Mouse (Mus musculus) cerebellum, adult 2 months (tissue): Measurements from ENCODE around the gene 4930451I11Rik.

Experiments
- CTCF ChIP-seq: fragments of 200-500 bp; IDR thresholded peaks from 2 replicates; pipeline ENCODE4 v1.5.1; 2011; ENCODE audit warnings: low read depth, mild to moderate bottlenecking, control low read depth, low read length, moderate library complexity, borderline replicate concordance; ENCODE audit not compliant: insufficient read depth
- POLR2A ChIP-seq: fragments of 200-500 bp; IDR thresholded peaks from 2 replicates; pipeline ENCODE4 v1.6.1; 2011; ENCODE audit warnings: low read length, control low read depth, borderline replicate concordance; ENCODE audit not compliant: insufficient read depth

- TF ChIP-seq CTCF (no peak), POLR2A (no peak)
Observed at GRCm38 (mm10) chr7:126877239-126877638, 45.8 kb upstream of the 4930451I11Rik start.
